Mouse (Mus musculus): ENCODE data around the gene Pop4.

- no peak for TF ChIP-seq CTCF (IDR thresholded peaks at IDR 0.05; ENCODE audit: extremely low read depth, insufficient read length, insufficient replicate concordance, low read depth, low read length)
- TF ChIP-seq POLR2A (IDR thresholded peaks at IDR 0.05; ENCODE audit: low read depth, low read length): no peak
Observed at GRCm38 (mm10) chr7:38215697-38216096, 55.5 kb downstream of the Pop4 start.
